Mouse (Mus musculus): ENCODE results near the gene Vstm2b. TPM values are rescaled to one million over a fixed set of nuclear protein-coding genes. Genes with fewer than 3 reads are reported as not detected.

Gene Vstm2b
- total RNA-seq (2021): 1 to 10 TPM in 1 of 2 experiments, under 1 TPM in 1; 0.89 to 2.2 TPM
- long read RNA-seq, experiment 1: 0 reads
- long read RNA-seq, experiment 2, partial matches to known transcripts: 0 of 1 reads
- long read RNA-seq, experiment 2, other reads (novel, unspliced or antisense): 0 of 1 reads

- no peak for DNase-seq
These were observed at the start of gene Vstm2b for GRCm38 (mm10) chr7:40898096-40898710. Gene Vstm2b, plus strand, starts transcription at chr7:40898328.

DNA sequence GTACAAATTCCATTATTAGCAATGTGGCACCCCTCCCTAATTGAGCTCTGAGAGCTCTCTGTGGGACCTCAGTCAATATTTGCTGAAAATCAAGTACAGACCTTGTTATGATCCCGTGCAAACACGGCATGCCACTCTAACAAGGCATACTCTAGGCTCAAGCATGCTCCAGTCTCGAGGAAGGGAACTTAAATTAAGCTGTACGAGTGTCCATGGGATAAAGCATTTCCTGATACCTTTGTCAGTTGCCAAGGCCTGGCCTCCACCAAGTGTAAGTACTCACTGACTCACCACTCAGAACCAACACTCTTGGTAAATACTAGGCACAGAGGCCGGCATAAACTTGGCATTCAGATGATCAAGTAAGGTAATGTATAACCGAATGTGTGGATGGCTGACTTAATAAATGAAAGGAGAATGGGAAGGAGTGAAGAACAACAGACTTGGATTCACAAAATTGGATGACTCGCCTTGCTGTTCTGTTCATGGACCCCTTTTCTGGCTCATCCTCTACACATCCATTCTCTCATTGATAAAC is 42.0 kb upstream of the Vstm2b start:
- DNase-seq: no peak

DNA sequence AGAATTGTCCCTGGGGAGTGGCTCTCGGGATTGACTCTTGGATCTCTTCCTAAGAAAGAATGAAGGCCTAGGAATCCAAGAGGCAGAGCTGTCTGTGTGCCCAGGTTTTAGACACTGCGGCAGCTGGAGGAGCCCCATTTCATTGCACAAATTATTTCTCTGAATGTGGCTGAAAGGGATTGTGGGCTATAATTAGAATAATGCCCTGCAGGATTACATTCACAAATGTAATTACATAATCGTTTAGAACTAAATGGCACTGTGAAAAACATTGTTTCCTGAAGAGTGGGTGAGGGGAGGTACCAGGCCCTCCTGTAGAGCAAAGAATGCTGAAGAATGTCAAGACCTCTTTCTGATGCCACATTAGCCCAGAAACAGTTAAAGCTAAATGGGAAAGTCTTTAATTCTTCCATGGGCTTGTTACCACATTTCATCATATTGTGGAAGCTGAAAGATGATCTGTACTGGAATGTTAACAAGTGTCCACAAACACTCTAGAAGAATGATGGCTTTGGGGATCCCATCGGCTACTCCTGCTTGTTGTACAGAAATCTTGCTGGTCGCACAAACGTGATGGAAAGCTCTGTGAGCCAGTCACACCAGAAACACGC is 24.6 kb upstream of the Vstm2b start:
- no peak for DNase-seq

DNA sequence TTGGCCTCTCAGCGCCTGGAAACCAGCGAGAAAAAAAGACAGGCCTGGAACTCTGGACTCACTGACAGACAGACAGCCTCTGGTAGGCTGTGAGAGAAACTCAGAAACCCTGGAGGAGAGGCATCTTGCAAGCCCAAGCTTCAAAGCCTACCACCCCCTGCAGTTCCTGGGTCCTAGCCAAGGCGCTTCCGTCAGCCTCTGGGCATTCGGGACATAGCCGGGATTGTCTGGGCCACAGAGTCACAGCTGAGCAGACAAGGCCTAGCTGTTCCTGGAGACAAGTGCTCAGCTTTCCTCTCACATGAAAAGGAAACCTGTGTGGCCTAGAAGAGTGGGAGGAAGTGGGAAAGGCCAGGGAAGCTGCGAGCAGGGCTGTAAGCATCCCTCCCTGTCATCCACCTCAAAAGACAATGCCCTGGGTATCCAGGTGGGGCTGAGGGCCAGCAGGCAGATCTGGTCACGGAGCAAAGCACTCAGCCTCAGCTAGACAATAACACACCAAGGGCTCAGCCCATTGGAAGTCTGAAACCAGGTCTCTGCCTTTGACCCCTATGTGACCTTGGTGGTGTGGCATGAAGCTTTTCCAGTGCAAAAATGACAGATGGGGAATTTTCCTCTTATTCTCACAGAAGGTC is 13.2 kb upstream of the Vstm2b start:
- DNase-seq: no peak

DNA sequence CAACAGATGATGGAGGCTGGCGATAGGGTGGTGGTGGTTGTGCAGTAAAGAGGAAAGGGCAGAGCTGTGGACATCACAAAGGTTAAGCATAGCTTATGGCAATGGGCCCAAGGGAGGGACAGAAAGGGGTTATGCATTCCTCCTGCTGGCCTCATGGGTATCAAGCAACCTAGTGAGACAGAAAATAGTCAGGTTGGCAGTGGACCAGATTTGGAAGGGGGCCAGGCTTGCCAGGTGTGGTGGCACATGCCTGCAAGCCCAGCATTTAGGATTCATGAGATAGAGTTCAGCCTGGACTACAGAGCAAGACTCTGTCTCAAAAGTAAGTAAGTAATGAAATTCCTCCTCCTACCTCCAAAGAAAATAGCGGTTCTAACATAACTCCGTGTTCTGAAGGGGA is 9.8 kb upstream of the Vstm2b start:
- DNase-seq: no peak

DNA sequence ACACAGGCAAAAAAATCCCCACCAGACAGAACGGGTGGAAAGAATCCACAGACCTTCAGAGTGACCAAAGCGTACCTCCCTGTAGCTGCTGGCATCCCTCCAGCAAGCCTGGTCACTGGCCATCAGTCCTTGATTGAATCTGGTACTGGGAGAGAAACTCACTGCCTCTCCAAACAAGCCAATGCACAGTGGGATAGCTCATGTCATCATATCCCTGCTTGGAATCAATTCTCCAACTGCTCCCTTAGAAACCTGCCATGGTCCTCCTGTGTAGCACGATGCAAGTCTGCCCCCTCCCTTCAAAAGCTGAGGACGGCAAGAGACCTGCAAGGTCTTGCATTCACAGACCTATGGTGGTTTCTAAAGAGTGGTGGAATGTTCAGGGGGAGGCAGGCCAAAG is 1.2 kb upstream of the Vstm2b start:
- DNase-seq: no peak

DNA sequence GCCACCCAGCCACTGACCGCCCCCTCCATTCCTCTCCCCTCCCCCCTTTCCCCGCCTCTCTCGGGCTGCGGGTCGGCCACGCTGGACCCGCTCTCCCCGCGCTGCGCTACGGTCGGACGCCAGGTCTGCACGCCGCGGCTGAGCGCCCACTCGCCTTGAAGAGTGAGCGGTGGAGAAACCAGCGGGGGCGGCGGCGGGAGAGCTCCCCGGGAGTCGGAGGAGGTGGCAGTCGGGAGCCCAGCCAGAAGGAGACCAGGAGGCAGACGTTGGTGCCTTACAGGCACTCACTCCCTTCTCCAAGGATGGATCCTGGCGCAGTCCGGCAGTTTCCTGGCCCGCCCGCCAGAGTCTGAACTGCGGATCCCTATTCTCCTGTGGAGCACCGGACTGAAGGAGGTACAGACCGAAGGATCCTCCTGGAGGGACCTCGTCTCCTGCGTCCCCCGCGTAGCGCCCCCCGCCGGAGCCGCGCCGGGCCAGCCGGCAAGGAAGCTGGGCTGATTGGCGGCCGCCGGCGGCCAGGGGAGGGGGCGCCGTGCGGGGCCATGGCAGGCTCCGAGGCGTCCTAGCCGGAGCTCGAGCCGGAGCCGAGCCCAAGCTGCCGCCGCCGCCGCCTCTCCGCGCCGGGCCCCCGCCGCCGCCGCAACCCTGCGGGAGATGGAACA is 715 bp downstream of the Vstm2b start:
- DNase-seq: no peak

GRCm38 (mm10) chr7:40899376-40900265 is 1.5 kb downstream of the Vstm2b start:
- no peak for DNase-seq

GRCm38 (mm10) chr7:40901201-40901600 is 3.1 kb downstream of the Vstm2b start:
- DNase-seq: peak; percentile 54 to 68

- DNase-seq: no peak
These were observed 4.4 kb downstream of the Vstm2b start for GRCm38 (mm10) chr7:40902506-40902905.

GRCm38 (mm10) chr7:40906484-40906883 is 8.4 kb downstream of the Vstm2b start:
- peak in 1 of 2 experiments; percentile 29 for DNase-seq

DNA sequence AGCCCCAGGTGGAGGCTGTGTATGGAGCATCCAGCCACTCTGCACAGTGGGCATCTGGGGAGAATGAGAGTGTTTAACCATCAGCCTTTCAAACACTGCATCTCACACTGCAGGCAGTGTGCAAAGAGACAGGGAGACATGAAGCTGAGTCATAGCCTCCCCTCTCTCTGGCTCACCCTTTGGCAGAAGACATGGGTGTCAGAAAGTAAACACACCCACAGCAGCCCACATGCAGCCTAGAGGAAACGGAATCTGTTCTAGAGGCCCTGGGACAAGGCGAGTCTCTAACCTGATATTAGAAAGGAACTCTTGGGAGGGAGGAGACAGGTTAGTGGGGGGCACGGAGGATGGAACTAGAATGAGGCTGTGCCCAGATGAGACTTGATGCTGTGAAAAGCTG is 18.6 kb downstream of the Vstm2b start:
- no peak for DNase-seq

DNA sequence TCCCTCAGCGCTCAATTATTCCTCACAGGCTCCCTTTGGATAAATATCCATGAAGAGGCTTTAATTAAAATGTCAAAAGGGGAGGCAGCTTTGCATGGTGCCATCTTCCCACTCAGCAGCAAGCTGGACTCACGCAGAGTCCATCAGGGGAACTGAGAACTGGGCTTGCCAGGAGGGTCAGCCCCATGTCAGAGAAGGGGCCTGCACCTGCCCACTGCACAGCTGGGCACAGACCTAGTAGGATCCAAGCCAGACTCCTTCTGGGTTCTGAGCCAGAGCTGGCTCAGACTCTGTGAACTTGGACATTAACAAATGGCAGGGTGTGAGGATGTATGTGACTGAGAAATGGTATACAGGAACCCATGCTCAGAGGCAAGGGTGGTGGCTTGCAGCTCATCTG is 22.0 kb downstream of the Vstm2b start:
- DNase-seq: no peak

- no peak for DNase-seq
These were observed 23.2 kb downstream of the Vstm2b start for GRCm38 (mm10) chr7:40921281-40921680.

GRCm38 (mm10) chr7:40922871-40923270 is 24.7 kb downstream of the Vstm2b start:
- no peak for DNase-seq

- DNase-seq: no peak
These were observed 30.3 kb downstream of the Vstm2b start for GRCm38 (mm10) chr7:40928391-40928790.

DNA sequence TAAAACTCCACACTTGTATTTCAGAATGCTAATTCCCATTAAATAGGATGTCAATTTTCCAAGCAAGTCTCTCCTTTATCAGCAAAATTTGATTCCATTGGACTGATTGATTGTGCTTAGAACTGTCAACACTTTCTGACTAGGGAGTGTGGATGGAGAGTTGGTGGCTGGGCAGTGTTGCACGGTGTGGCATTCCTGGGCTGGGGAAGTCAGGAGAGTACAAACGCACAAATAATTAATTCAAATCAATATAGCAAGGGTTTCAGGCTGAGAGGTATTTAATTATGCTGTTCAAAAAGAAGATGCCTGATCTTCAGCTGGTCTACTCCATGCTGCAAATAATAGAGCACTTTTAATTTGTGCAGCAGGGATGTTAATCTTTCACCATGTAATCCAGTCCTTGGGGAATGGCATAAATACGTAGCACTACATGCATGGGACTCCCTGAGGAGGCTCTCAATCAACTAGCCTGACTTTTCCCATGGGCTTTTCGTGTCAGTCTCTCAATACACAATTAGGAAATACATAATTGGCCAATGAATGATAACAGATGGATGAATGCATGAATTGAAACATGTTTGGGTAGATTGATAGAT is 38.6 kb downstream of the Vstm2b start:
- DNase-seq: no peak

- DNase-seq: no peak
These were observed 41.2 kb downstream of the Vstm2b start for GRCm38 (mm10) chr7:40939371-40939770.

- no peak for DNase-seq
These were observed 44.3 kb downstream of the Vstm2b start for GRCm38 (mm10) chr7:40942233-40942935.
